ENCODE assay signal across 8 mouse cellular contexts in the genomic region with DNA sequence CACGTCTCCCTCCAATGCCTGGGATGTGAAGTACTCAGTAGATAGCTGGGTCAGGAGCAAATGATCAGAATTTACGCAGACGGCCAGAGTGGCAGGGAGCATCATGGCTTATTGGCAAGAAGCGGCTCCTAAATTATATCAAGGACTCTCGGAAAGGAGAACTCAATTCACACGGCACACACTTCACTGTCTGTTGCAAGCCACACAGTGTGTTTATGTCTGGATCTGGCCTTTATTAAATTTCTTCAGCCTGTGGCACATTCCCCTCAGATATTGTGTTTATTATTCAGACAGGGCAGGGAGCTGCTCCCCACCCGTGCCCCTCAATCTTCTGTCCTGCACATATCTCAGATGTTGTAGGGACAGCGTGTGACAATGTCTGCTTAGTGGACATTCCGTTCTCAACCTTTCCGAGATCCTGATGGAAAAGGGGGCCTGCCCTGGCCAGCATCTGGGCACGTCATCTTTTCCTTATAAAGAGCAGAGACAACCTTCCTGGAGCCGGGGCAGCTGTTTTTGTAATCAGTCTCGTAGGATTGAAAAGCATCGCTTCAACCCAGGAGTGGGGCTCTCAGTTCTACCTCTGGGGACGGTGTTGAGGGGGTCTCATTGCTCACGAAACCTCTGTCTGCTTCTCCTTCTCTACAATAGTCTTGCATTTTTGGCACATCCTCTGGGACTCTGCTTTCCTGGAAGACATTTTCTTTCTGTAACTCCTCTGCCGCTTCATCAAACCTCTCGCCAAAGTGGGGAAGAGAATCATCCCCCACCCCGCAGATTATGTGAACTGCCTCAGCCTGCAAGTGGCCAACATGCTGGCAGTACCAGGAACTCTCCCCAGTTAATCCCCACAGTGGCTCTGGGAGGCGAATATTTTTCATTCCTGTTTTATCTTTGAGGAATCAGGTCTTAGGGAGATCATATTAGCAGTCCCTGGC. TPM values are rescaled to one million over a fixed set of nuclear protein-coding genes. Genes with fewer than 3 reads are reported as not detected.
DNase-seq lines count a peak whose midpoint lies in the region; ATAC-seq and TF ChIP-seq lines count a peak whose summit lies in the region.

No protein-coding gene starts in this region.

- no peak for TF ChIP-seq CTCF in brain, embryonic 14.5 days (IDR thresholded peaks at IDR 0.05; ENCODE audit: borderline replicate concordance, extremely low read depth, insufficient read depth, insufficient read length)
- TF ChIP-seq CTCF in lung, adult 2 months (IDR thresholded peaks at IDR 0.05; ENCODE audit: insufficient read depth, low read length) = no peak
- TF ChIP-seq CTCF in olfactory bulb, adult 2 months (IDR thresholded peaks at IDR 0.05; ENCODE audit: insufficient read depth, low read depth, low read length) = no peak

- 27% methylated on average over 20 of the region's 20 CpGs for WGBS in intestine, embryonic 14.5 days
- WGBS in lung, adult 2 months = 37% methylated on average over 20 of the region's 20 CpGs
- 48% methylated on average over 20 of the region's 20 CpGs for whole genome bisulfite sequencing in olfactory bulb, adult 2 months

- H3K9ac ChIP-seq in intestine, embryonic 14.5 days (ENCODE audit: low read length) = peak overlapping the region; percentile 20; the same call in 1 of the 2 replicates

- H3K27ac ChIP-seq in intestine, embryonic 14.5 days (ENCODE audit: low read depth) = peak overlapping the region; percentile 72
- H3K27ac ChIP-seq in olfactory bulb, adult 2 months (ENCODE audit: insufficient read depth, low read depth, low read length) = peak overlapping the region; percentile 7; the same call in 1 of the 2 replicates

- TF ChIP-seq POLR2A in brain, embryonic 14.5 days (IDR thresholded peaks at IDR 0.05; ENCODE audit: borderline replicate concordance, extremely low read depth, insufficient read depth, insufficient read length, poor library complexity, severe bottlenecking) = no peak
- 0 out of 2 replicates have a peak, but pooled peaks have one; percentile 28 for TF ChIP-seq POLR2A in lung, adult 2 months (IDR thresholded peaks at IDR 0.05; ENCODE audit: borderline replicate concordance, extremely low read depth, low read depth, low read length)
- no peak for TF ChIP-seq POLR2A in olfactory bulb, adult 2 months (IDR thresholded peaks at IDR 0.05; ENCODE audit: insufficient read depth, low read depth, low read length)

- peak; percentile 56 for DNase-seq in brain, embryonic 14.5 days (ENCODE audit: low read depth)
- peak; percentile 51 to 61 for DNase-seq in cerebellum, postnatal 14 days
- DNase-seq in gastrocnemius, postnatal 36 days = peak; percentile 54 to 65
- DNase-seq in intestine, embryonic 14.5 days (ENCODE audit: low spot score) = peak; percentile 63
- no peak for DNase-seq in lung, adult 2 months
- no peak for DNase-seq in right cerebral cortex, adult 2 months (ENCODE audit: low spot score in 2 of 2)
- DNase-seq in thymus, adult 18-20 months = no peak

- no peaks in the 10 kb centered on the region for H3K36me3 ChIP-seq in intestine, embryonic 14.5 days (ENCODE audit: control insufficient read depth, insufficient read depth, low read length)

- no peaks in the 10 kb centered on the region for H3K27me3 ChIP-seq in intestine, embryonic 14.5 days (replicated peaks; ENCODE audit: control insufficient read depth, insufficient read depth, low read length)

- no peak for ATAC-seq in intestine, embryonic 14.5 days (replicated peaks; ENCODE audit: low FRiP score, low TSS enrichment, low read depth)

- intact Hi-C loops in gastrocnemius, postnatal 36 days (cut with DNase I) = loop anchor here (5.0 kb wide), 1 partner anchor 102 kb away; a partner anchor contains a TSS

- H3K4me1 ChIP-seq in intestine, embryonic 14.5 days (replicated peaks; ENCODE audit: control insufficient read depth, insufficient read depth, low read length) = peaks cover 26% of the 10 kb centered on the region
- peaks cover 28% of the 10 kb centered on the region for H3K4me1 ChIP-seq in lung, adult 2 months (ENCODE audit: control insufficient read depth, insufficient read depth, low read length)
- peaks cover 9% of the 10 kb centered on the region for H3K4me1 ChIP-seq in olfactory bulb, adult 2 months (ENCODE audit: control insufficient read depth, insufficient read depth, low read length)

- H3K4me3 ChIP-seq in intestine, embryonic 14.5 days (ENCODE audit: low read depth, low read length) = no peak overlapping the region
- no peak overlapping the region for H3K4me3 ChIP-seq in lung, adult 2 months (replicated peaks; ENCODE audit: extremely low read depth, low read depth, low read length)
- H3K4me3 ChIP-seq in olfactory bulb, adult 2 months (ENCODE audit: insufficient read depth, low read depth, low read length) = no peak overlapping the region

- H3K4me2 ChIP-seq in intestine, embryonic 14.5 days (ENCODE audit: low read length) = peak overlapping the region; percentile 20

- H3K9me3 ChIP-seq in intestine, embryonic 14.5 days (ENCODE audit: control insufficient read depth, low read length) = no peaks in the 10 kb centered on the region

RNA-seq across cellular contexts. Expression of a gene that starts 49.0 kb away (rescaled TPM):
- polyA plus RNA-seq in brain, embryonic 14.5 days (2012; rRNA removed) = 48.8 and 50.2 TPM in 2 replicates
- 10 to 100 TPM; 29.1 to 30.6 TPM for total RNA-seq in gastrocnemius, postnatal 36 days (2021)
- polyA plus RNA-seq in intestine, embryonic 14.5 days (2014; fragmentation: Nextera tagmentation; extraction: Ambion mirVana) = 71.0 and 81.5 TPM in 2 replicates
- polyA plus RNA-seq in lung, adult 2 months (2012; rRNA removed) = 15.0 and 17.5 TPM in 2 replicates
- not detected in 2 replicates for polyA plus RNA-seq in olfactory bulb, adult 2 months (2012; ENCODE audit: insufficient read depth, insufficient read length, low replicate concordance, missing spikeins)

Comparison
In these comparisons a context has a peak if more than half of its experiments do, and no peak if none do; other contexts are left out.
1. DNase-seq: peak in brain, embryonic 14.5 days (single experiment), cerebellum, postnatal 14 days (2 of 2), gastrocnemius, postnatal 36 days (2 of 2) and intestine, embryonic 14.5 days (single experiment); none in lung, adult 2 months (single experiment), right cerebral cortex, adult 2 months (0 of 2) and thymus, adult 18-20 months (0 of 2).